Mouse (Mus musculus): ENCODE measurements around the gene Btbd35f29. TPM values are rescaled to one million over a fixed set of nuclear protein-coding genes. Genes with fewer than 3 reads are reported as not detected.
"Not testable (repeated sequence)": the region's sequence is repeated elsewhere in the genome, so short reads cannot be mapped to it uniquely, and the experiment has no call there.

The Btbd35f29 gene
- polyA plus RNA-seq, 1 experiment from 2014 or later, result not detected

GRCm38 (mm10) chrX:31165193-31165592, 47.7 kb downstream of the Btbd35f29 start:
- H3K4me1 ChIP-seq (ENCODE audit: control insufficient read depth, insufficient read depth, low read length); H3K4me3 ChIP-seq (replicated peaks; ENCODE audit: low read depth, low read length); H3K9ac ChIP-seq (replicated peaks; ENCODE audit: low read length); ATAC-seq (ENCODE audit: low FRiP score, low TSS enrichment); H3K27ac ChIP-seq (replicated peaks; ENCODE audit: low read depth, low read length); H3K36me3 ChIP-seq (ENCODE audit: control insufficient read depth, insufficient read depth, low read length); DNase-seq; H3K4me2 ChIP-seq (ENCODE audit: low read length); H3K27me3 ChIP-seq (ENCODE audit: control insufficient read depth, insufficient read depth, low read length): not testable (repeated sequence)
- H3K9me3 ChIP-seq (ENCODE audit: control insufficient read depth, low read length), result peaks cover 25% of the 10 kb centered on the region
- 88% methylated on average over 2 of the region's 3 CpGs for WGBS

Other genes with a start within 250 kb of the Btbd35f29 start
- not detected in 2 replicates for gene Spin2f, start 136.2 kb downstream of the Btbd35f29 start, polyA plus RNA-seq (2014; fragmentation: Nextera tagmentation; extraction: Ambion mirVana)
- not detected in 2 replicates for gene Btbd35f26, start 218.8 kb downstream of the Btbd35f29 start, polyA plus RNA-seq (2014; fragmentation: Nextera tagmentation; extraction: Ambion mirVana)

Measured in midbrain, embryonic 14.5 days (tissue).